Mouse (Mus musculus) spleen, adult 10 weeks (tissue): Measurements from ENCODE around the gene Svs6. TPM values are rescaled to one million over a fixed set of nuclear protein-coding genes. Genes with fewer than 3 reads are reported as not detected.

Experiments used
- polyA plus RNA-seq: library from polyadenylated mRNA; stranded (reverse); fragments of 350-450 nt; fragmentation: Illumina TruSeq; extraction: RNeasy Lipid Tissue Mini Kit (QIAGEN cat#74804); gene quantifications from one replicate; pipeline ENCODE4 v1.2.3, GENCODE M21; 2015; ENCODE audit warnings: low replicate concordance; ENCODE audit not compliant: insufficient read depth

Svs6 gene
- polyA plus RNA-seq = not detected

GRCm38 (mm10) chr2:164316451-164316850 is at the start of gene Svs6:
Gene Svs6 (plus strand): TSS chr2:164316751.

GRCm38 (mm10) chr2:164278359-164278758 is 38.2 kb upstream of the Svs6 start, which contains the start of gene Svs4:
Gene Svs4 (minus strand): TSS chr2:164278459.

GRCm38 (mm10) chr2:164288968-164289367 is 27.6 kb upstream of the Svs6 start, which contains the start of gene Svs3a:
Gene Svs3a (plus strand): TSS chr2:164289268.

GRCm38 (mm10) chr2:164332440-164332839 is 15.9 kb downstream of the Svs6 start, which contains the start of gene Svs5:
Gene Svs5 (plus strand): TSS chr2:164332740.

Other genes with a start within 250 kb of the Svs6 start
- 201 TPM for gene Stk4, start 246.4 kb upstream of the Svs6 start, polyA plus RNA-seq
- 64.8 TPM for gene Tomm34, start 245.6 kb upstream of the Svs6 start, polyA plus RNA-seq
- gene Kcns1, start 145.6 kb upstream of the Svs6 start, polyA plus RNA-seq = not detected
- not detected for gene Wfdc5, start 134.0 kb upstream of the Svs6 start, polyA plus RNA-seq
- not detected for gene Wfdc12, start 126.1 kb upstream of the Svs6 start, polyA plus RNA-seq
- not detected for gene Wfdc15a, start 116.6 kb upstream of the Svs6 start, polyA plus RNA-seq
- not detected for gene Wfdc15b, start 95.1 kb upstream of the Svs6 start, polyA plus RNA-seq
- gene Svs2, start 78.3 kb upstream of the Svs6 start, polyA plus RNA-seq = not detected
- not detected for gene Svs3b, start 60.1 kb upstream of the Svs6 start, polyA plus RNA-seq
- gene Svs4, start 38.3 kb upstream of the Svs6 start, polyA plus RNA-seq = not detected
- gene Svs3a, start 27.5 kb upstream of the Svs6 start, polyA plus RNA-seq = not detected
- gene Svs5, start 16.0 kb downstream of the Svs6 start, polyA plus RNA-seq = not detected
- gene Slpi, start 72.3 kb downstream of the Svs6 start, polyA plus RNA-seq = 67.5 TPM
- 0.04 TPM for gene Rbpjl, start 86.4 kb downstream of the Svs6 start, polyA plus RNA-seq
- 0.06 TPM for gene Matn4, start 88.4 kb downstream of the Svs6 start, polyA plus RNA-seq
- gene Sdc4, start 127.1 kb downstream of the Svs6 start, polyA plus RNA-seq = 55.3 TPM
- 21.8 TPM for gene Sys1, start 140.2 kb downstream of the Svs6 start, polyA plus RNA-seq
- gene Gm20458, start 144.2 kb downstream of the Svs6 start, polyA plus RNA-seq = not detected
- not detected for gene Trp53tg5, start 157.0 kb downstream of the Svs6 start, polyA plus RNA-seq
- 12.0 TPM for gene Dbndd2, start 169.4 kb downstream of the Svs6 start, polyA plus RNA-seq
- 28.4 TPM for gene Pigt, start 180.8 kb downstream of the Svs6 start, polyA plus RNA-seq
- gene Wfdc2, start 245.7 kb downstream of the Svs6 start, polyA plus RNA-seq = not detected